Mouse (Mus musculus) E14TG2a.4 (cell line): Measurements from ENCODE around the gene Myo5c.

ENCODE experiments used
- CTCF ChIP-seq: conservative IDR thresholded peaks from 2 replicates; pipeline ENCODE4 v1.5.1; 2014; ENCODE audit warnings: low read length
- NANOG ChIP-seq: IDR thresholded peaks from 2 replicates; pipeline ENCODE4 v1.6.1; 2014; ENCODE audit warnings: borderline replicate concordance, low read length, mixed read lengths

- no peak for TF ChIP-seq CTCF
- TF ChIP-seq NANOG = no peak
These were observed 90.5 kb downstream of the Myo5c start for GRCm38 (mm10) chr9:75322099-75322885.
